Mouse (Mus musculus): ENCODE data around the gene Casp4.

GRCm38 (mm10) chr9:5353673-5354072, 45.0 kb downstream of the Casp4 start:
- no peak for TF ChIP-seq CTCF (IDR thresholded peaks at IDR 0.05; ENCODE audit: borderline replicate concordance, extremely low read depth, insufficient read depth, insufficient read length)
- TF ChIP-seq POLR2A (IDR thresholded peaks at IDR 0.05; ENCODE audit: borderline replicate concordance, extremely low read depth, insufficient read depth, insufficient read length, poor library complexity, severe bottlenecking), result no peak
